Mouse (Mus musculus) cerebral cortex, adult 2 months (tissue): ENCODE data around the gene Ubash3b.

Source experiments
- WGBS: fragments of 180-500 bp; shearing (Covaris S2); methylation state at CpG from one replicate; pipeline ENCODE4 v1.1.7; 2018; 5-methylcytosine and 5-hydroxymethylcytosine counted together

The Ubash3b gene

DNA sequence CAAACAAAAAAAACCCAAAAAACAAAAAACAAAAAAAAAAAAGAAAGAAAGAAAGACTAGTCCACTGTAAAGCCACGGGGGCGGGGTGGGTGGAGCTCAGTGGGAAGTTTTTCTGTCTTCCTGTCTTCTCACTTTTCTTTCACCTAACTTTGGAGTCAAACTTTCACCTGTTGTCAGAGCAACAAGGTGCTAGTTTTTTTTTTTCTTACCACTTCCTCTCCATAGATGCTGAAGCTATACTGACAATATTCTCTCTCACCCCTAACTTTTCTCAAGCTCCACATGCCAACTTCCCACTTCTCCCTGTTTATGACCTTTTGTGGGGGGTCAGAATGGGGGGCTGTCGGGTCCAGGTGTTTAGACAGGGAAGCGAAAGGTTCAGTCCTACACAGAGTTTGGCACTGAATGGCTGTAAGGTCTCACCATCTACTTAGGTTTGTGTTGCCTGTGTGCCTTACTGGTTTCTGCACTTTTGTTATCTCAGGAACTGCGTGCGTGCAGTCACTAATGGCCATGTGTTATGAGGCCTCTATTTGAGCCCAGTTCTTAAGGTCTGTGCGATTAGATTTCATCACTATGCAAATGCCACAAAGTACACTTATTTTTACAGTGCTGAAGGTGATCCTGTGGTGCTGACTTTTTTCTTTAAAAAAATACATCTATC lies 164.2 kb downstream of the Ubash3b start:
- 88% methylated on average over 7 of the region's 7 CpGs for WGBS

DNA sequence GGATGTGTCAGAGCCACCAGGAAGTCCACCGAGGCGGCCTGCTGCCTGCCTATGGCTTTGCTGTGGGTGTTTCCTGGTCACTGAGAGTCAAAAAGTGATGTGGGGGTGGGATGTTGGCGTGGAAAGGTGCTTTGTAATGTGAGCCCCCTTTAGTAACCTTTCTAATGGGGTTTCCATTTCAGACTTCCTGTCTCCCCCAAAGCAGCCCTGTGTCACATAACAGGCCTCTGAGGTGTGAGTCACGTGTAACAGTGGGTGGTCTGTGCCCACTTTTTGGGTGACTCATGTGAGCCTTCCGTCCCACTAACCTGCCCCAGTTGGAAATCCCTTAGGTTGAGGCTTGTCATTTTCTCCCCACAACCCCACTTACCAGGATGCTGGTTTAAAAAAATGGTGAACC lies 167.4 kb downstream of the Ubash3b start:
- 77% methylated on average over 5 of the region's 5 CpGs for WGBS

DNA sequence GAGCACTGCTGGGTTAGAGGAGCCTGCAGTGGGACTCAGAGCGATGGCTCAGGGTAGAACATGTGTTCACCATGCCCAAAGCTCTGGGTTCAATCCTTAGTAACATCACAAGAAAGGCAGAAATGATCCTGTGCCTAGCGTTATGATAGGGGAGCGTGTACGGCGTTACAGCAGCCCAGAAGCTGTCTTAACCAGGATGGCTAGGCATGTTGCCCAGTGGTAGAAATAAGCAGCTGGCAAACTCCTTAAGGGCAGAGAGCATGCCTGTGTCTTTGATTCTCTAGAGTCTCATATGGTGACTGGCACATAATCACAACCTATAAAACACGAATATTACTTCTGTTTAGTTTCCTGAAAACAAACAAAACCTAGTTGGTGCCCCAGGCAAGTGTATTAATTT lies 170.0 kb downstream of the Ubash3b start:
- 83% methylated on average over 6 of the region's 6 CpGs for WGBS

DNA sequence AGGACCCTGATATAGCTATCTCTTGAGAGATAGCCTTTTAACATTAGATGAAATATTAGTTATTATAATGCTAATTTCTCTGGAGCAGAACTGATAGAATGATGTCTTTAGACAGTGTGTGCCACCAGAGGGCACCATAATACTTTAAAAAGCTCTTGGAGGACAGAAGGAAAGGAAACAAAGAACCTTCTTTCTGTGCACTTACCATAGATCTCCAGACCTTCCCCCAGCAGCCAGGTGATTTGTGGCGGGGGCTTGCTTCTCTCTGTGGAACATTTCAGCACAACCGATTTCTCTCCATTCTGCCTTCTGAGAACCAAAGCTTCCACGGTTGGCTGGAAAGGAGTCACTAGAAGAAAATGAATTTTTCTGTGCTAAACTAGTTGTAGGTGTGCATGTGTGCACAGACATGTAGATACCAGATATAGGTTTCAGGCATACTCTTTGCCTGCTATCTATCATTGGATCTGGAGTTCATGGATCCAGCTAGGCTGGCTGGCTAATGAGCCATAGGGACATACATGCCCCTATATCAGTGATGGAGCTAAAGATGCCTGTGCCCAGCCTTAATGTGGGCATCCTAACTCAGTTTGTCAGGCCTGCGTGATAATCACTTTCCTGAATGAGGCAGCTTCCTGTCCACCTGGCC lies 171.4 kb downstream of the Ubash3b start:
- 32% methylated on average over 4 of the region's 4 CpGs for WGBS

DNA sequence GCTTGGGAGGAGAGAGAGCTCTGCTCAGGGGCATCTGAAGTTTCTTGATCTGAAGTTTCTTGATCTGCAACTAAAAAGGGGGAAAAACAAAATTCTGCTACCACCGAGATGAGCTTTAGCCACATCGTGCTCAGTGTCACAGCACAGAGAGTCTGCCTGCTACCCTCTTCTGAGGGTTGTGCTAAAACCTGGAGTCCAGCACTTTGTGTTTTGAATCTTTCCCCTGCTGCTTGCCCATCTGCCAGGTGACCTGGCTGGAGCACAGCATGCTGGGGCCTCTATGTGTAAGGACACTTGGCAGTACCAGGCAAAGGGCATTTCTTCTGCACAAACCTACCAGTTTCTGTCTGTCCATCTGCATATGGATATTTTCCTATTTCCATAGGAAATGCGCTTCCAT lies 177.2 kb downstream of the Ubash3b start:
- 84% methylated on average over 3 of the region's 3 CpGs for WGBS

DNA sequence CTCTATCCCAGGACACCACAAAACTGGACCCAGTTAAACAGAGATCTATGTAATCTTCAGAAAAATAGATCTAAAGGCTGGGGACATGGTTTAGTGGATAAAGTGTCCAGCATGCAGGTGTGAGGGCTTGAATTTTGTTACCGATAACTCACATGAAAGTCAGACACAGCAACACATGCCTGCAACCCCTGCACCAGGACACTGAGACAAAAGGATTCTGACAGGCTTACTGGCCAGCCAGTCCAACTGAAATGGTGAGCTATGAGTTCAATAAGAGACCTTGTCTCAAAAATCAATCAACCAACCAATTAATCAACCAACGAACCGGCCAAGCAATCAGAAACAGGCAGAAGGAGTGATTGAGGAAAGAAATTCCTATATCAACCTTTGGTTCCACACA lies 177.7 kb downstream of the Ubash3b start:
- WGBS: 93% methylated on average over 3 of the region's 3 CpGs

DNA sequence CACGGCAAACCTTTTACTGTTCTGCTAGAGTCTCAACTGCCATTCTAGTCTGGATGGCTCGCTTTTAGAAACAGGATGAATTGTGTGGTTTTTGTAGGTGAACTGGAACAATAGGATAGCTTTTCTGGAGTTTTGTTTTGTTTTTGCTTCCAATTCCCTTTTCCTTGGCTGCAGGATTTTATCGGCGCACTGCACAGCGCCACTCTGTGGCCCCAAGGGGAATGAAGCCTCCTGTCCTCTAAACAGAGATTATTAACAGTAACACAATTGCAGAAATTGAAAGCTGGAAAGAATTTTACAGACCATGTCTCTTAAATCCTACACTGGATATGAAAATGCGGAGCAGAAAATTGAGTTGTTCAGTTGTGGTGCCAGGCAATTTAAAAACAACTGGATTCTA lies 179.0 kb downstream of the Ubash3b start:
- 34% methylated on average over 6 of the region's 6 CpGs for WGBS

DNA sequence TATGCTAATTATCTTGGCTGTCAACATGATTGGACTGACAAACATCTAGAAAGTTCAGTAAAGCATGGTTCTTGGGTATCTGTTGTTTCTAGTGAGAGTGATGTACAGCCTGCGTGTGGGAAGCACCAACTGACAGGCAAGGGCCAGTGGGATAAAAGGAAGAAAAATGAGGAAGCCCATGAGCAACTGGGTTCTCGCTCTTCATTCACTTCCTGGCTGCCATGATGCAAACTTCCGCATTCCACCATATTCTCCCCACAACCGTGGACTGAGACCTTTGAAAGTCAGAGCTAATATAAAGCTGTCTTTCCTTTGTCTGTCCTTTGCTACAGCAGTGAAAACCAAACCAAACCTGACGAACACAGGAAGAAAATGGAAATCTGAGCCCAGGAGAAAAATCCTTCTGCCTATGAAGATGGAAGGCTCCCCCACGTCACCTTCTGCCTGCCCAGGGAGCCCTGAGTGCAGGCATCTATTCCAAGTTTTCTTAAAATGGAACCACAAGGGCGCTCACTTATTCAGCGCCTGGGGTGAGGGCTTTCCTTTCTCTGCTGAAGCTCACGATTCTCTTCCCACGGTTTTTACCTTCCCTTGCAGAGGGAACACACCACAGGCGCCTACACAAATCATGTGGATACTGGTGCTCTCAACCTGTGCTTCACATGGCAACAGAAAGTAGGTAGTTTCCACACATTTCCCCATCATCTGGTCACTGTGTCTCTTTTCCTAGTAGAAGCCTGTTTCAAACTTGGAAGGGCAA lies 187.3 kb downstream of the Ubash3b start:
- WGBS: 63% methylated on average over 11 of the region's 11 CpGs

DNA sequence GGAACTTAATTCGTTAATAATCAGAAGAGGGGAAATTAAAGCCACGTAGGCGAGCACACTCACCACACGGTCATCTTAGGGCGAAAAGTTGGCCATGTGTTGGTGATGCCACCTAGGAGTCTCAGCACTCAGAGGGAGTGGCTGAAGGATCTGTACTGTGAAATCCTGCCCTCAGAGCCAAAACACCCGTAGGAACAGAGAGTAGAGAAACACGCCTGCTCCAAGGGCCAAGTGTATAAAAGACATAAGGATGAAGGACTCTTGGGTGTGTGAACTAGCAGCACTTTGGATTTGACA lies 197.1 kb downstream of the Ubash3b start:
- 39% methylated on average over 7 of the region's 7 CpGs for WGBS

DNA sequence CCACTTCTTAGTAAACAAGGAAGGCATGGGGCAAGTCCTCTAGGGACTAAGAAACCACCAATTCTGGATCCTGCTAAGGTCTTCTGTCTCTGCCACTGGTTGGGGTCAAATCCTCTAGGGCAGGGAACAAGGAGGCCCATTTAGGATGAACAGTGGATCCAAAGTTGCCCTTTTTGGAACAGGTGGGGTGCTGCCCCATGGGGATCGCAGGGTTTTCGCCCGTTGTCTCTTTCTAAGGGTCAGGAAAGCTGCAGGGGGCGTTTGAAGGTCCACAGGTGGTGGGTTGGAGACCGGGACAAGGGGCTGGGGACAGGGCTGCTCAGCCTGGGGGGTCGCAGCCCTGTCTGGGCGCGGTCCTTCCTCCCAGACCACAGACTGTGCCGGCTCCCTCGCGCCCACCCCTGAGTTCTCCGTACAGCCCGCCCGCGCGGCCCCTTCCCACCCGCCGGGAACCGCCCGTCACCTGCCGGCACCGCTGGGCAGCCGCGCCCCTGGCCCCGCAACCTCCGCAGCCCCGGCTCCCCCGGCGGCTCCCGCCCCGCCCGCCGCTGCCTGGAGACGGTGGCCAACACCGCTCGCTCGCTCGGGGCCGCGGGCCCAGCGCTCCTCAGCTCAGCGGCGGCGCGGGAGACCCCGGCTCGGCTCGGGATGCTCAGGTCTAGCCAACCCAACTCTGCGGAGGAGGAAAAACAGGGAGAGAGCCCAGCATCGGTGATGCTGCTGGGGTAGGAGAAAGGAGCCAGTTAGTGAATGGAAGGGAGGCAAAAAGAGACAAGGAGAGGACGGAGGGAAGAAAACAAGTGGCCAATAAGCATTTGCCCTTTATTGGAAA lies 197.7 kb downstream of the Ubash3b start, which contains the start of gene Jhy:
Gene Jhy, minus strand, starts transcription at position 533 of the 832 bp plus-strand sequence.
- WGBS: 3% methylated on average over 51 of the region's 51 CpGs

DNA sequence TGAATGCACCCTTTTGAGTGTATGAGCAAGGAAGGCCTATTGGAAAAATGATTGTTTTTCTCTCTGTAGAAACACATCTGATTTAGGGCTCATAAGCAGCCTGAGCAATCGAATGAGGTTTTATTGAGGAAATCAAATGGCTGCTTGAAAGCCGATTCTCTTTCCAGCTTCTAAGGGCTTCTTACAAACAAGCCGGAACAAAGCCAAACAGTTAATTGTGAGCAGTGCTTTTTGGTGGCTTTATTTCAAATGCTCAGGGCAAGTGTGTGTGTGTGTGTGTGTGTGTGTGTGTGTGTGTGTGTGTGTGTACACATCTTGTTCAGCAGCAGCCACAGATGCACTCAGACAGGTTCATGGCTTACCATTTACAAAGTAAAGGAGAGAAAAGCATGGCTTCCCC lies 200.1 kb downstream of the Ubash3b start:
- 71% methylated on average over 3 of the region's 3 CpGs for WGBS
